Mouse (Mus musculus): ENCODE results near the gene Six1.
"Not testable (repeated sequence)": the region's sequence is repeated elsewhere in the genome, so short reads cannot be mapped to it uniquely, and the experiment has no call there.

Gene Six1

DNA sequence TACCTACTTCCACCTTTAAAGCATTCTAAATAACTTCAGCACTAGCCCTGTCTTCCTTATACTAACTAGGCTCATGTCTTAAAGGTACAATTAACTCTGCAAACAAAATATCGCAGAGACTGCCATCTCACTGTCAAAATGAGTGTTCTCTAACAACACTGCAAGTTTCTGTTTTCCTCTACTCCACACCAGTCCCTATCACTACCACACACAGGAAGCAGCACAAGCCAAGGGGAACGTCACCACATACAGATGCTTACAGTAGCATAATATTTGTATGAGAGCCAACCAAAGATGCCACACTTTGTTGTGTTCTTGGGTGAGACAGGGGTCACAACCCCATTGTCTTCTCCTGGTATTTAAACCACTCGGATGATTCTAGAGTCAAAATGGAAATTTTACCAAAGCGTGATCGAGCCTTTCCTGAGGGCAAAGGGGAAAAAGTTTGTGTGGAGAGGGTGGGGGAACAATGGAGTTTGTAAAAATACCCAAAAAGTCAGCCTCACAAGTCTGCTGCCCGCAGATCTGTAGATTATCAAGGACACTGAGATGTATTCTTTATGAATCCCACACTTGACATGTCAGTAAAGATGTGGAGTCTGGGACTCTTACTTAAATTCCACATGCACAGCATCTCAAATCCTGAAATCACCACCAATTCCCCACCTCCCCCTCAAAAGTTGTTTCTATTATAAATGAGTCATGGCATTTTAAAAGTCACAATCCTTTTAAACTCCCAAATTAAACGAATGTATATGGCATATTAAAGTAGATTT is 16.1 kb downstream of the Six1 start:
- no peak for DNase-seq (ENCODE audit: extremely low read depth, low read depth, low spot score)

- no peak for DNase-seq (ENCODE audit: extremely low read depth, low read depth, low spot score)
Observed at GRCm38 (mm10) chr12:73034901-73035895, 18.5 kb downstream of the Six1 start.

DNA sequence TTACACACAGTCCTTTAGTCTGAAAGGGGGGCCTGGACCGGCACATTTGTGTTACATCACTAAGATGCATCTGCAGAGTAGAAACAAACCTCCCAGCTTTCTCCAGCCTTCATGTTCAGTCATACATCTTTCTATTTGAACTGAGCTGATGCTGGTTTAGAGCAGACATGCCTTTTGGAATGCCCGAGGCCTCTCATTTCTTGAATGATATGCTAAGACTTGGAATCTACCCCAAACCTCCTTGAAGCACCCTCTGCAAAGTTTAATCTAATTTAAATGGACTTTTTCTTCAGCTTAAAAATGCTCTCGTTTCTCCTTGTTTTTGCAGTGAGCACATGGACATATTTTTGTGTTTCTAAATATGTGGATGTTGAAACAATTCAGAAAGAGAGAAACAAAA is 21.0 kb downstream of the Six1 start:
- DNase-seq (ENCODE audit: extremely low read depth, low read depth, low spot score), result no peak

DNA sequence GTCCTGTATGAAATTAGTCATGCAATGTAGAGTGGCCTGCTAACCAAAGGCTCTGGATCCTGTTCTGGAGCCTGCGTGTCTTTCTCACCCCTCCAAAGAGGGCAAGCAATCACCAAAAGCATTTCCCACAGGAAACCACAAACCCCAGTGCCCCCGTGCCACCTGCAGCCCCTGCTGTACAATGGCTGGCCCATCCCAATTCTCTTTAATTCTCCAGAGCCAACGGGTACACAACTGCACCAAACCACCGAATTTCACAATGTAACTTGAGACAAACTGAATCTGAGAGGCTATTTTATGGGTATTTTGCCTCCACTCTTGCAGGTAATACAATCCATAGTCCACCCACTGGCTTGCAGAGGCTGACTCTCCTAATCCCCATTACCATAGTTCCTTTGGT is 22.4 kb downstream of the Six1 start:
- no peak for DNase-seq (ENCODE audit: extremely low read depth, low read depth, low spot score)

GRCm38 (mm10) chr12:73025490-73025889 is 28.2 kb downstream of the Six1 start:
- no peak for DNase-seq (ENCODE audit: extremely low read depth, low read depth, low spot score)

DNA sequence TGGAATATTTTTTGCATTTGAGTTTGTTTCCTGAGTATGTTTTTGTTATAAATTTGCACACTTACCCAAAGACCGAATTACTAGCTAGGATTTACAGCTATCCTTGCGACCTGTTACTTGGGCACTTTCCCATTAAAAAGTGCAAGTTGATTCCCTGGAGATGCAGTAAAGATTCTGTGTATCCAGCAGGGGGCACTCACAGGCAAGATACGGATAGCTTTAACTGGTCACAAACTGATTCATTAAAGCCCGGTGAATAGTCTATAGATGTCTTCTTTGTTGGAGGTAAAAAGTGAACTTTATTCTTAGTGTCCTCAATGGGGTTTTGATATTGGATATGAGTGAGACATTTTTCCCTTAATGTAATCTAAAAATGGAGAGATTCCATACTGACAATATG is 32.7 kb downstream of the Six1 start:
- no peak for DNase-seq (ENCODE audit: extremely low read depth, low read depth, low spot score)

- DNase-seq (ENCODE audit: extremely low read depth, low read depth, low spot score), result no peak
Observed at GRCm38 (mm10) chr12:73020422-73020821, 33.3 kb downstream of the Six1 start.

- no peak for DNase-seq (ENCODE audit: extremely low read depth, low read depth, low spot score)
Observed at GRCm38 (mm10) chr12:73018838-73019237, 34.8 kb downstream of the Six1 start.

GRCm38 (mm10) chr12:73016171-73016570 is 37.5 kb downstream of the Six1 start:
- no peak for DNase-seq (ENCODE audit: extremely low read depth, low read depth, low spot score)

DNA sequence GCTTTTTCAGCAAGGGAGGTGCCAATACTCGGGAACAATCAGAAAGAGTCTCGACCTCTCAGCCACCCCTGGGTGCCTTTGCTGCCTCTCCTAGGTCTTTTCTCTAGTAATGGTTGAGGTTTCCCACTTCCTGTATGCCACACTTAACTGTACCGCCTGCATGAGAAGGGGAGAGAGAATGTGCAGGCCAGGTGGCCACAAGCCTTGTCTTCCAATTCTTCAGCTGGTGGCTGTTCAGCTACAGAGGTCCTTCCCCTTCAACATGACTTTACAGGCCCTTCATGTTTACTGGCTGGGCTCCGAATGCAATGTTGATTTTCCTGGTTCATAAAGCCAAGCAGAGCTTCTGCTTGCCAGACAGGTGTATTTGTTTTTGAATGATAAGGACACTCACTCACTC is 39.4 kb downstream of the Six1 start:
- DNase-seq (ENCODE audit: extremely low read depth, low read depth, low spot score), result no peak

DNA sequence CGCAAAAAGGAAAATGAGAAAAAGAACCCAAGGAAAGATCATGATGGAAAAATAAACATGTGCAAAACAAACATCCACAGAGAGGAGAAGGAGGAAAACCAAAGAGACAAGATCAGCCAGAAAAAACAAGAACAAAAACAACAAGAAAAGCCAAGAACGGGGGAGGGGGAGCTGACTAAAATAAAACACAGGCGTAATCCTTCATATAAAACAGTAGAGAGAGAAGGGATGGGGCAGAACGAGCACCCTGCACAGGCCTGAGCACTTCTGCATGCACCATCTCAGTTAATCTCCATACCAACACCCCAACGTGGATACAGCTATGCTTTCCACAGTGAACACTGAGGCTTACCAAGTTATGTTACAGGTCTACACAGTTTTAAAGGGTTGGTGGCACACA is 40.9 kb downstream of the Six1 start:
- DNase-seq (ENCODE audit: extremely low read depth, low read depth, low spot score), result no peak

DNA sequence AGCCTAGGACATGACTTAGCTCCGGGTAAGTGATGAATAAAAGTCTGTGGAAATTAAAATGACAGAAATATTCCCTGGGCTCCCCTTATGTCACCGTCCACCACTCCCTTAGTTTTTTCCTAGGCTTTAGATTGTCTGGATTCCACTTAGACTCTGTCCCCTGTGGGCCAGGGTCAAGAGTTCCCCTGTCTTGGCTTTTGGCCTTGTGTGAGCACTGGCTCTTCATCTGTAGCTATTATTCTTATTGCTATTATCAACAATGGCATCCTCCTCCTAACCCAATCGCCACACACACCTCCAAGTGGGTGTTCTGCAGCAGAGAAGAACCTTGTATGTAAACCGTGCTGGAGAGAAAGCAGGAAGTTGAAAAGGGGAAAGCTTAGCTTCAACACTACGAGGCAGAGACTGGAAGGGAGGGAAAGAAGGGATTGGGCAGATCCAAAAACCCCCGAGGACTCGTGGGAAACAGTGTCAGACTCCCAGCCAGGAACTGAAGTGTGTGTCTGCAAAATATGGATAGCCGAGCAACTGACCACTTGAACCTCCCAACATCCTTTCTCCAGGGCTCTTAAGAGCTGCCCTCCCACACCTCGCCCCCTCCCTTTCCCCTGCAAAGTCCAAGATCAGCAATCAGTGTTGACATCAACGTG is 41.4 kb downstream of the Six1 start:
- DNase-seq (ENCODE audit: extremely low read depth, low read depth, low spot score), result no peak

GRCm38 (mm10) chr12:73002903-73003302 is 50.8 kb downstream of the Six1 start:
- DNase-seq (ENCODE audit: extremely low read depth, low read depth, low spot score), result not testable (repeated sequence)

DNA sequence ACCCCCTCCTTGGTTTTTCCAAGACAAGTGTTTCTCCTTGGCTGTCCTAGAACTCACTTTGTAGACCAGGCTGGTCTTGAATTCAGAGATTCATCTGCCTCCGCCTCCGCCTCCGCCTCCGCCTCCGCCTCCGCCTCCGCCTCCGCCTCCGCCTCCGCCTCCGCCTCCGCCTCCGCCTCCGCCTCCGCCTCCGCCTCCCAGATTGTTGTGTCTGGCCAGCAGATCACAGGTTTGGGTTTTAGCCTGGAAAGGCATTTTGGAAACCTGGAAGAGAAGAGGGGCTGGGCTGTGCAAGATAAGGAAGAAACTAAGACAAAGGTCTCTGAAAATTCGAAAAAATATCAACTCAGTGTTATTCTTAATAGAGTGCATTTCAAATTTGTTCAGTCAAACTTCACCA is 51.4 kb downstream of the Six1 start:
- DNase-seq (ENCODE audit: extremely low read depth, low read depth, low spot score), result not testable (repeated sequence)

GRCm38 (mm10) chr12:72998105-72999001 is 55.3 kb downstream of the Six1 start:
- DNase-seq (ENCODE audit: extremely low read depth, low read depth, low spot score), result no peak

DNA sequence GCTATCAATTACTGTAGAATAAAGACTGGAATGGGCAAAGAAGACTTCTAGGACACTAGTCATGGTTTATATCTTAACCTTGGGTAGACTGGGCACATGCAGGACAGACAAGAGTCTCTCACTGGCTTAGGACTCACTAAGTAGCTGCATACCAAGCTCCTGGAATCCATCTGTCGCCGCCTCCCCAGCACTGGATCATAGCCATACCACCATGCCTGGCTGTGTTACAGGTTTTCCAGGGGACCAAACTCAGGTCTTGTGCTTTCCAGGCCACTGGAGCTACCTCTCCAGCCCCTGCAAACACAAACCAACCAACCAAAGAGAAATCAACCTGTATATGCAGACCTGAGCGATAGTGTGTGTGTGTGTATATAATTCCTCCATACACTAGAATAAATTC is 57.0 kb downstream of the Six1 start:
- no peak for DNase-seq (ENCODE audit: extremely low read depth, low read depth, low spot score)

Data from fat pad, adult 2 months (tissue).